Mouse (Mus musculus) monocyte, adult 5-6 weeks (primary cell): ENCODE results near the gene Gatad2a. TPM values are rescaled to one million over a fixed set of nuclear protein-coding genes. Genes with fewer than 3 reads are reported as not detected.
"Not testable (repeated sequence)": the region's sequence is repeated elsewhere in the genome, so short reads cannot be mapped to it uniquely, and the experiment has no call there.

Experiments
- ATAC-seq: fragments of 153-309, 156-312 bp; replicated peaks from 2 replicates; pipeline ENCODE4 v1.8.0; 2017; ENCODE audit warnings: mild to moderate bottlenecking; ENCODE audit not compliant: low TSS enrichment, insufficient number of reproducible peaks, severe bottlenecking, poor library complexity, low FRiP score
- total RNA-seq: library from RNA; stranded (forward); fragments of 200-1000, 200-491, 200-594 nt; gene quantifications from 3 replicates; pipeline ENCODE4 v1.2.3, GENCODE M21; 2017

The Gatad2a gene
- total RNA-seq, 1 experiment from 2014 or later: 68.3 TPM

GRCm38 (mm10) chr8:69999236-69999635, 3.1 kb upstream of the Gatad2a start:
- no peak for ATAC-seq

- ATAC-seq: no peak
Observed at GRCm38 (mm10) chr8:69998706-69999105, 2.5 kb upstream of the Gatad2a start.

GRCm38 (mm10) chr8:69996589-69997285, 553 bp upstream of the Gatad2a start:
- no peak for ATAC-seq

GRCm38 (mm10) chr8:69995422-69995775, 785 bp downstream of the Gatad2a start:
- ATAC-seq: no peak

GRCm38 (mm10) chr8:69988936-69989335, 7.2 kb downstream of the Gatad2a start:
- not testable (repeated sequence) for ATAC-seq

- no peak for ATAC-seq
Observed at GRCm38 (mm10) chr8:69987744-69988143, 8.4 kb downstream of the Gatad2a start.

- ATAC-seq: no peak
Observed at GRCm38 (mm10) chr8:69984876-69985553, 11.2 kb downstream of the Gatad2a start.

- ATAC-seq: no peak
Observed at GRCm38 (mm10) chr8:69978456-69978855, 17.7 kb downstream of the Gatad2a start.

GRCm38 (mm10) chr8:69974806-69975205, 21.4 kb downstream of the Gatad2a start:
- no peak for ATAC-seq

GRCm38 (mm10) chr8:69974194-69974614, 22.0 kb downstream of the Gatad2a start:
- ATAC-seq: peak; percentile 95

- ATAC-seq: no peak
Observed at GRCm38 (mm10) chr8:69973442-69974161, 22.6 kb downstream of the Gatad2a start.

- no peak for ATAC-seq
Observed at GRCm38 (mm10) chr8:69973063-69973441, 23.1 kb downstream of the Gatad2a start.

GRCm38 (mm10) chr8:69970880-69971279, 25.3 kb downstream of the Gatad2a start:
- ATAC-seq: no peak

- no peak for ATAC-seq
Observed at GRCm38 (mm10) chr8:69967291-69967933, 28.8 kb downstream of the Gatad2a start.

GRCm38 (mm10) chr8:69959241-69959640, 36.9 kb downstream of the Gatad2a start:
- no peak for ATAC-seq

- no peak for ATAC-seq
Observed at GRCm38 (mm10) chr8:69957879-69958278, 38.3 kb downstream of the Gatad2a start.

GRCm38 (mm10) chr8:69957419-69957818, 38.8 kb downstream of the Gatad2a start:
- no peak for ATAC-seq

- no peak for ATAC-seq
Observed at GRCm38 (mm10) chr8:69956651-69957050, 39.5 kb downstream of the Gatad2a start.

- no peak for ATAC-seq
Observed at GRCm38 (mm10) chr8:69954642-69955041, 41.5 kb downstream of the Gatad2a start.
